Mouse (Mus musculus): ENCODE measurements around the gene Calr4.

GRCm38 (mm10) chr4:109191598-109191997 is 42.7 kb upstream of the Calr4 start:
- TF ChIP-seq CTCF (IDR thresholded peaks at IDR 0.05; ENCODE audit: low read depth, low read length) (no peak), POLR2A (IDR thresholded peaks at IDR 0.05; ENCODE audit: extremely low read depth, insufficient read depth, low read length) (no peak)
